Mouse (Mus musculus) left cerebral cortex, adult 2 months (tissue): ENCODE results near the gene Klf15. TPM values are rescaled to one million over a fixed set of nuclear protein-coding genes. Genes with fewer than 3 reads are reported as not detected.

Experiments
- DNase-seq, 2 experiments: peaks; one replicate each; pipeline ENCODE4 v3.0.0; 2021 to 2022; ENCODE audit warnings: low spot score in 2 of 2, mixed read lengths in 1 of 2; ENCODE audit errors: extremely low spot score in 1 of 2
- H3K27ac ChIP-seq: fragments of 200-600 bp; 2 replicates; pipeline ENCODE4 v1.8.1; 2022
- H3K4me3 ChIP-seq: fragments of 200-600 bp; 2 replicates; pipeline ENCODE4 v1.8.1; 2022
- CTCF ChIP-seq: fragments of 200-600 bp; IDR thresholded peaks from 2 replicates; pipeline ENCODE4 v1.8.1; 2022; ENCODE audit warnings: antibody characterized with exemption, mild to moderate bottlenecking, moderate library complexity
- intact Hi-C: fragments of 180-260 bp; cut with DNase I; formaldehyde crosslinking; loops from one replicate; pipeline ENCODE4 v1.15.1; 2025
- total RNA-seq, 2 experiments: library from RNA; stranded (reverse); gene quantifications; 2 replicates each; pipeline ENCODE4 v1.2.3; 2021

Gene Klf15
- total RNA-seq, 2 experiments from 2014 or later: 29.0 to 34.4 TPM

DNA sequence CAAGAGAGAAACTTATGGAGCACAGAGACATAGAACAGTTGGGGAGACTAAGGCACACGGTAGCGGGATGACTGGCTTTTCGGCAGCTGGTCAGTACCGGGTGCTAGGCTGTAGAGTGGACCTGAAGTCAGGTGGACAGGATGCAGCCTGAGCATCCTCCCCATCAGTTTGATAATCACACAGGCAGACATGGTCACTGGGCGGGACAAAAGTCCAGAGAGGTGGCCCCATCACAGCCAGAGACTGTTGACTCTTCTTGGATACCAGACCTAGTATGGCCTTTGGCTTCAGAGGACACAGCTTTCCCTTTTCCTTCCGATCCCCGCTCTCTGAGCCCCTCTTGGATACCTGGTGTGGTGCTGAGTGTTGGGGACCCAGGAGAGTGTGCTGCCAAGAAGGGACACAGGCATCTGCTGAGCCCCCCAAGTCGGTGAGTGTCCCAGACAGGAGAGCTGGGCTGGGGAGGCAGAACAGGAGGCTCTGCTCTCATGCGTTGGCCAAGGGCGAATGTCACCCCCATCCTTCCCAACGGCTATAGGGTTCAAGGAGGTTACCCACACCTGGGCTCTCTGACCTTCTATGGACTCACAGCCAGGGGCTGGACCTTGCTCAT, 2.8 kb downstream of the Klf15 start:
- DNase-seq: no peak
- TF ChIP-seq CTCF: no peak
- Histone ChIP-seq H3K27ac (peak overlapping the region; percentile 96), H3K4me3 (no peak overlapping the region)
- intact Hi-C loops: no loop called here

DNA sequence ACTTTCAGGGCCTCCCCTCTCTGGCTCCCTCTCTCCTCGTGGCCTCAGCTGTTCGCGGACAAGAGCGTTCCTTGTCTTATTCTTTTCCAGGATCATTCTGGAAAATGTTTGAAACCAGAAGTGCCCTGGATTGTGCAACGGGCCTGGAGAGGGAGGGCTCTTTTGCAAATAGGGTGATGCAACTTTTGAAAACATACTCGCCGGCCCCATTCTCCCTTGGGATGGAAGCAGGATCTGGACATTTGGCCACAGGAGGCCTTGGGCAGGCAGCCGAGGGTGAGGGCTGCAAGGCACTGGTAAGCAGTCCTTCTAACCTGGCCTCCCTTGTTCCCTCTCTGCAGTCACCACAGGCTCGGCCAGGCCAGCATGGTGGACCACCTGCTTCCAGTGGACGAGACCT, 3.7 kb downstream of the Klf15 start:
- TF ChIP-seq CTCF: no peak
- intact Hi-C loops: no loop called here
- H3K27ac ChIP-seq: peak overlapping the region; percentile 47
- no peak for DNase-seq
- H3K4me3 ChIP-seq: no peak overlapping the region

GRCm38 (mm10) chr6:90466847-90467410, 4.6 kb downstream of the Klf15 start:
- intact Hi-C loops: no loop called here
- H3K4me3 ChIP-seq: no peak overlapping the region
- no peak overlapping the region for H3K27ac ChIP-seq
- DNase-seq: no peak
- no peak for TF ChIP-seq CTCF

GRCm38 (mm10) chr6:90468216-90468615, 5.8 kb downstream of the Klf15 start:
- intact Hi-C loops: no loop called here
- no peak for DNase-seq
- Histone ChIP-seq H3K4me3 (no peak overlapping the region), H3K27ac (no peak overlapping the region)
- no peak for TF ChIP-seq CTCF

GRCm38 (mm10) chr6:90469041-90469440, 6.7 kb downstream of the Klf15 start:
- DNase-seq: no peak
- Histone ChIP-seq H3K27ac (no peak overlapping the region), H3K4me3 (no peak overlapping the region)
- no peak for TF ChIP-seq CTCF
- intact Hi-C loops: no loop called here

DNA sequence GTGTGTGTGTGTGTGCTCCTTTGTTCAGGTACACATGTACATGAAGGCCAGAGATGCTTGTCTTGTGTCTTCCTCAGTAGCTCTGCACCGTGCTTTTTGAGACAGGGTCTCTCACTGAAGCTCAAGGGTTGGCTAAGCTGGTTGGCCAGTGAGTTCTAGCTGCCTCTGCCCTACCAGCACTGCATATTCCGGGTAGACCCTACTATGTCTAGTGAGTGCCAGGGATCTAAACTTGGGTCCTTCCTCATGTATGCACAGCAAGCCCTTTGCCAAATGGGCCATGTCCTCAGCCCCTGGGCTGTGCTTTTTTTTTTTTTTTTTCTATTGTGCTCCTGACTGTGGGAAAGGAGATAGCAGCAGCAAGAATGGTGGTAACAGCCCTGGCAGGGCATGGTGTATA, 7.9 kb downstream of the Klf15 start:
- no peak for TF ChIP-seq CTCF
- intact Hi-C loops: no loop called here
- DNase-seq: no peak
- Histone ChIP-seq H3K4me3 (no peak overlapping the region), H3K27ac (peak overlapping the region; percentile 73; the same call in 1 of the 2 replicates)

- H3K4me3 ChIP-seq: no peak overlapping the region
- peak; percentile 46 to 47 for DNase-seq
- intact Hi-C loops: loop anchor here (1.0 kb wide), 1 partner anchor 8 kb away; no protein-coding TSS in a partner anchor
- peak overlapping the region; percentile 73 for H3K27ac ChIP-seq
- TF ChIP-seq CTCF: no peak
Measured at GRCm38 (mm10) chr6:90470947-90471541, 8.7 kb downstream of the Klf15 start.

DNA sequence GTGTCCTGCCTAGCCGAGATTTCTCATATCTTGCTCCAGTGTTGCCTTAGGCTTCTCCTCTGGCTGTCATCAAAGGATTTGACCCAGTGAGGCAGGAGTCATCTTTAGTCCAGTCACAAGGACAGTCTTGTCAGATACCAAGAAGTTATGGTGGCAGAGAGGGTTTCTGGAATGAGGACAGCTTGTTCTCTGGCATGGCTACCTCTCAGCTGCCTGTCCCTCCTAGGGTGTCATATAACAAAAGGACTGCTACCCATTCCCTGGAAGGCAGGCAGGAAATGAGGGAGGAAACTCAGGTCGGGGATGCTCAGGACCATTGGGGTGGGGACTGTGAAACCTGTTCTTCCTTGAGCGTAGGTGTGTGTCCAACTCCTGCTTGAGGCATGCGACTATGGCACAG, 9.7 kb downstream of the Klf15 start:
- TF ChIP-seq CTCF: no peak
- intact Hi-C loops: no loop called here
- no peak for DNase-seq
- Histone ChIP-seq H3K4me3 (no peak overlapping the region), H3K27ac (peak overlapping the region; percentile 73)

DNA sequence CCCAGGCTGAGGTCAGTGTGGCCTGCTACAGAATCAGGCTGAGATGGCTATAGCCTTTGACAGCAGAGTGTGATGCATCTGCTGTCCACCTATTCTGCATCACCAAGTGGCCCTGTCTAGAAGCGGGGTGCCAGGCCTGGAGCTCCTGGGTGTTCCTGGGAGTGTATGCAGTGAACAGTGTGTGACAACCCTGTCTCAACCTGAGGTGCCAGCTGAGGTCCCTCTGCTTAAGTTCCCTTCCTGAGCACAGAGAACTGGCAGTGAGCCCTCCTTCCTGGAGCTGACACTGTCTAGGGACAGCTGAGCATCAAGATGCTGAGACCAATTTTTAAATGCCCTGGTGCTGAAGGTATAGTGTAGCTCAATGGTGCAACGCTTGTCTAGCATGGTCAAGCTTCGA, 10.3 kb downstream of the Klf15 start:
- no peak for DNase-seq
- intact Hi-C loops: no loop called here
- Histone ChIP-seq H3K4me3 (no peak overlapping the region), H3K27ac (no peak overlapping the region)
- no peak for TF ChIP-seq CTCF

DNA sequence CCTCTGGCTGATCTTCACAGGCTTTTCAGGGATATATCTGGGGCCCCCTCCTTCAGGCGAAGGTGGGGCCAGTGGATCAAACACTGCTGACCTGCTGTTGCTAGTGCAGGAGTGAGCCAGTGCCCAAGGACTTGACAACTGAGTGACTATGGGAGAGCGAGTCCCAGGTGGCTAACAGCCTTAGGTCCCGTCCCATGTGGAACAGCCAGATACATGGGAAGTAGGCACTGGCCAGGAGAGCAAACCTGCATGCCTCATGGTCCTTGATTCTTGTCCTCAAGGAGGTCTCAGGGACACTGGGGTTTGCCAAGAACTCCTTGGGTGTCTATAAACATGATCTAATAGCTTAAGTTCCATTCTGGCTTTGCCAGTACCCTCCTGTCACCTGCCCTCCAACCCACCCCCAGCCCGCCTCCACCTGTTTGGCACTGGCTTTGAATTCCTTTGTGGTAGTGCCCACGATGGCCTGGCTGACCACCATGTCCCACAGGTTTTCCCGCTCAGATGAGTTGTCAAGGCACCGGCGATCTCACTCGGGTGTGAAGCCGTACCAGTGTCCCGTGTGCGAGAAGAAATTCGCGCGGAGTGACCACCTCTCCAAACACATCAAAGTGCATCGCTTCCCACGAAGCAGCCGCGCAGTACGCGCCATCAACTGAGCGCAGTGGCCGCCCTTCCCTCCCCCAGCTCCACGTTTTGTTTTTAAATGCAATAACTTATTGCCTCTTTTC, 11.4 kb downstream of the Klf15 start:
- Histone ChIP-seq H3K27ac (no peak overlapping the region), H3K4me3 (no peak overlapping the region)
- TF ChIP-seq CTCF: no peak
- no peak for DNase-seq
- intact Hi-C loops: no loop called here

DNA sequence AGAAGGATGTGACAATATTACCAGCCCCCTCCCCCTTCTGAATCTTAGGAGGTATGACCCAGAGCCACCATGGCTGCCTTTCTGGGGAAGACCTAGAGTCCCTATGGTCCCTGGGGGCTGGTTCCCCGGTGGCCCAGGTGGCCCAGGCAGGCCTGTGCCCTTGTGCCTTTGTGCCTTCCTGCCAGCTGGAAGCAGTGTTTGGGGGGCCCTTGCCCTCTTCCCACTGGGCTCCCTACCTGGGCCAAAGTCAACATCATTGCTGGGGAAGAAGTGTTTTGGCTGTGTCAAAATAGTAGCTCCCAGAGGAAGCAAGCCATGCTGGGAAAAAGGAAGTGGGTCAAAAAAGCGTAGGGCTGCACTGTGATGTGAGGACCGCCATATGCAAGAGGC, 12.0 kb downstream of the Klf15 start:
- Histone ChIP-seq H3K27ac (no peak overlapping the region), H3K4me3 (no peak overlapping the region)
- DNase-seq: no peak
- no peak for TF ChIP-seq CTCF
- intact Hi-C loops: no loop called here

GRCm38 (mm10) chr6:90475176-90475853, 12.9 kb downstream of the Klf15 start:
- TF ChIP-seq CTCF: no peak
- intact Hi-C loops: no loop called here
- Histone ChIP-seq H3K27ac (no peak overlapping the region), H3K4me3 (no peak overlapping the region)
- DNase-seq: no peak
